Mouse (Mus musculus): Measurements from ENCODE around the gene Arhgap28. TPM values are rescaled to one million over a fixed set of nuclear protein-coding genes. Genes with fewer than 3 reads are reported as not detected.
"Not testable (repeated sequence)": the region's sequence is repeated elsewhere in the genome, so short reads cannot be mapped to it uniquely, and the experiment has no call there.

Gene Arhgap28
- polyA plus RNA-seq, 2 experiments: 0.57 to 0.91 TPM

GRCm38 (mm10) chr17:67864912-67865311 is 139.0 kb downstream of the Arhgap28 start:
- 55% methylated on average over 3 of the region's 3 CpGs for WGBS (ENCODE audit: insufficient replicate concordance)
- Histone ChIP-seq H3K4me2 (ENCODE audit: low read depth) (no peak overlapping the region), H3K9ac (replicated peaks) (no peak overlapping the region), H3K36me3 (replicated peaks; ENCODE audit: control insufficient read depth, insufficient read depth, low read depth) (no peaks in the 10 kb centered on the region), H3K27ac (no peak overlapping the region), H3K4me3 (ENCODE audit: insufficient read depth in 1 of 2, low read depth in 2 of 2, low read length in 2 of 2) (no peak overlapping the region), H3K9me3 (ENCODE audit: control insufficient read depth, low read length) (no peaks in the 10 kb centered on the region; the same call in 1 of the 2 replicates), H3K4me1 (replicated peaks; ENCODE audit: control insufficient read depth in 2 of 2, insufficient read depth in 2 of 2, low read length in 1 of 2) (no peaks in the 10 kb centered on the region), H3K27me3 (ENCODE audit: control insufficient read depth, insufficient read depth, low read length) (no peaks in the 10 kb centered on the region)
- DNase-seq (ENCODE audit: low read depth in 3 of 3, low spot score in 3 of 3) (no peak), ATAC-seq (ENCODE audit: insufficient read depth) (no peak)
- TF ChIP-seq EP300 (IDR thresholded peaks at IDR 0.05; ENCODE audit: low read depth): no peak
- TF ChIP-seq CTCF (IDR thresholded peaks at IDR 0.05; ENCODE audit: low read depth): no peak

- WGBS (ENCODE audit: insufficient replicate concordance): 76% methylated on average over 10 of the region's 10 CpGs
- no peaks in the 10 kb centered on the region for H3K36me3 ChIP-seq (replicated peaks; ENCODE audit: control insufficient read depth, insufficient read depth, low read depth)
- TF ChIP-seq EP300 (IDR thresholded peaks at IDR 0.05; ENCODE audit: low read depth): no peak
- TF ChIP-seq CTCF (IDR thresholded peaks at IDR 0.05; ENCODE audit: low read depth): no peak
- no peaks in the 10 kb centered on the region for H3K27me3 ChIP-seq (ENCODE audit: control insufficient read depth, insufficient read depth, low read length)
- H3K4me1 ChIP-seq (replicated peaks; ENCODE audit: control insufficient read depth in 2 of 2, insufficient read depth in 2 of 2, low read length in 1 of 2): no peaks in the 10 kb centered on the region
- no peak overlapping the region for H3K4me3 ChIP-seq (ENCODE audit: insufficient read depth in 1 of 2, low read depth in 2 of 2, low read length in 2 of 2)
- DNase-seq (ENCODE audit: low read depth in 3 of 3, low spot score in 3 of 3) (no peak), ATAC-seq (ENCODE audit: insufficient read depth) (no peak)
- H3K9me3 ChIP-seq (ENCODE audit: control insufficient read depth, low read length): no peaks in the 10 kb centered on the region; the same call in 1 of the 2 replicates
- H3K4me2 ChIP-seq (ENCODE audit: low read depth): no peak overlapping the region
- H3K27ac ChIP-seq: no peak overlapping the region
- H3K9ac ChIP-seq (replicated peaks): no peak overlapping the region
Measured at GRCm38 (mm10) chr17:67864363-67864762, 139.6 kb downstream of the Arhgap28 start.

- H3K27ac ChIP-seq: no peak overlapping the region
- H3K4me1 ChIP-seq (replicated peaks; ENCODE audit: control insufficient read depth in 2 of 2, insufficient read depth in 2 of 2, low read length in 1 of 2): no peaks in the 10 kb centered on the region
- no peak overlapping the region for H3K4me2 ChIP-seq (ENCODE audit: low read depth)
- H3K9me3 ChIP-seq (ENCODE audit: control insufficient read depth, low read length): no peaks in the 10 kb centered on the region
- WGBS (ENCODE audit: insufficient replicate concordance): 71% methylated on average over 16 of the region's 16 CpGs
- no peak for TF ChIP-seq EP300 (IDR thresholded peaks at IDR 0.05; ENCODE audit: low read depth)
- peak; percentile 83 for TF ChIP-seq CTCF (IDR thresholded peaks at IDR 0.05; ENCODE audit: low read depth)
- H3K4me3 ChIP-seq (ENCODE audit: insufficient read depth in 1 of 2, low read depth in 2 of 2, low read length in 2 of 2): no peak overlapping the region
- ATAC-seq (ENCODE audit: insufficient read depth): no peak
- H3K27me3 ChIP-seq (ENCODE audit: control insufficient read depth, insufficient read depth, low read length): no peaks in the 10 kb centered on the region
- DNase-seq (ENCODE audit: low read depth in 3 of 3, low spot score in 3 of 3): peak in 1 of 3 experiments; percentile 4
- H3K9ac ChIP-seq (replicated peaks): no peak overlapping the region
- H3K36me3 ChIP-seq (replicated peaks; ENCODE audit: control insufficient read depth, insufficient read depth, low read depth): no peaks in the 10 kb centered on the region
Measured at GRCm38 (mm10) chr17:67861744-67862535, 142.0 kb downstream of the Arhgap28 start.

- 71% methylated on average over 10 of the region's 10 CpGs for WGBS (ENCODE audit: insufficient replicate concordance)
- Histone ChIP-seq H3K9ac (replicated peaks) (no peak overlapping the region), H3K4me3 (ENCODE audit: insufficient read depth in 1 of 2, low read depth in 2 of 2, low read length in 2 of 2) (no peak overlapping the region), H3K4me1 (replicated peaks; ENCODE audit: control insufficient read depth in 2 of 2, insufficient read depth in 2 of 2, low read length in 1 of 2) (no peaks in the 10 kb centered on the region), H3K27ac (no peak overlapping the region), H3K36me3 (replicated peaks; ENCODE audit: control insufficient read depth, insufficient read depth, low read depth) (no peaks in the 10 kb centered on the region), H3K4me2 (ENCODE audit: low read depth) (no peak overlapping the region), H3K9me3 (ENCODE audit: control insufficient read depth, low read length) (no peaks in the 10 kb centered on the region), H3K27me3 (ENCODE audit: control insufficient read depth, insufficient read depth, low read length) (no peaks in the 10 kb centered on the region)
- ATAC-seq (ENCODE audit: insufficient read depth) (no peak), DNase-seq (ENCODE audit: low read depth in 3 of 3, low spot score in 3 of 3) (no peak)
- TF ChIP-seq CTCF (IDR thresholded peaks at IDR 0.05; ENCODE audit: low read depth) (no peak), EP300 (IDR thresholded peaks at IDR 0.05; ENCODE audit: low read depth) (no peak)
Measured at GRCm38 (mm10) chr17:67861080-67861630, 142.8 kb downstream of the Arhgap28 start.

GRCm38 (mm10) chr17:67841494-67841893 is 162.4 kb downstream of the Arhgap28 start:
- not testable (repeated sequence) for H3K9ac ChIP-seq (replicated peaks); H3K36me3 ChIP-seq (replicated peaks; ENCODE audit: control insufficient read depth, insufficient read depth, low read depth); H3K27me3 ChIP-seq (ENCODE audit: control insufficient read depth, insufficient read depth, low read length); ATAC-seq (ENCODE audit: insufficient read depth); H3K27ac ChIP-seq; DNase-seq (ENCODE audit: low read depth in 3 of 3, low spot score in 3 of 3); H3K4me1 ChIP-seq (replicated peaks; ENCODE audit: control insufficient read depth in 2 of 2, insufficient read depth in 2 of 2, low read length in 1 of 2); H3K4me3 ChIP-seq (ENCODE audit: insufficient read depth in 1 of 2, low read depth in 2 of 2, low read length in 2 of 2); H3K9me3 ChIP-seq (ENCODE audit: control insufficient read depth, low read length); H3K4me2 ChIP-seq (ENCODE audit: low read depth)
- WGBS (ENCODE audit: insufficient replicate concordance): 58% methylated on average over 2 of the region's 2 CpGs
